Mouse (Mus musculus) neural tube, embryonic 13.5 days (tissue): ENCODE measurements at regions not wholly inside any gene's neighbourhood (a gene's known extent, or its start where the extent isn't known, plus 50 kb on each side); places are given as distances from the start of the nearest gene placed in this dataset.

Source experiments
- ATAC-seq: fragments of 200-750 bp; cut with Nextera tagmentation; 2 replicates; pipeline ENCODE4 v1.8.0; 2017; ENCODE audit warnings: low read depth, mild to moderate bottlenecking, moderate TSS enrichment, moderate library complexity
- H3K27ac ChIP-seq: fragments of 300-500 bp; sonication (generic); replicated peaks from 2 replicates; pipeline ENCODE4 v1.5.1; 2015; ENCODE audit warnings: moderate library complexity, mild to moderate bottlenecking, inconsistent platforms
- H3K27me3 ChIP-seq: fragments of 300-500 bp; sonication (generic); 2 replicates; pipeline ENCODE4 v1.6.1; 2015; ENCODE audit warnings: mild to moderate bottlenecking, inconsistent platforms
- H3K36me3 ChIP-seq: fragments of 300-500 bp; sonication (generic); 2 replicates; pipeline ENCODE4 v1.6.1; 2015; ENCODE audit warnings: mild to moderate bottlenecking, inconsistent platforms
- H3K4me1 ChIP-seq: fragments of 300-500 bp; sonication (generic); replicated peaks from 2 replicates; pipeline ENCODE4 v1.6.1; 2015; ENCODE audit warnings: inconsistent platforms
- H3K4me2 ChIP-seq: fragments of 300-500 bp; sonication (generic); 2 replicates; pipeline ENCODE4 v1.6.1; 2015; ENCODE audit warnings: inconsistent platforms, mild to moderate bottlenecking, moderate library complexity
- H3K4me3 ChIP-seq: fragments of 300-500 bp; sonication (generic); 2 replicates; pipeline ENCODE4 v1.5.1; 2015; ENCODE audit warnings: mild to moderate bottlenecking, inconsistent platforms
- H3K9ac ChIP-seq: fragments of 300-500 bp; sonication (generic); 2 replicates; pipeline ENCODE4 v1.6.1; 2015; ENCODE audit warnings: moderate library complexity, mild to moderate bottlenecking, inconsistent platforms
- H3K9me3 ChIP-seq: fragments of 300-500 bp; sonication (generic); 2 replicates; pipeline ENCODE4 v1.6.1; 2016; ENCODE audit warnings: inconsistent platforms
- WGBS: fragments of 180-500 bp; shearing (Covaris S2); methylation state at CpG from one replicate; pipeline ENCODE4 v1.1.7; 2015; 5-methylcytosine and 5-hydroxymethylcytosine counted together

DNA sequence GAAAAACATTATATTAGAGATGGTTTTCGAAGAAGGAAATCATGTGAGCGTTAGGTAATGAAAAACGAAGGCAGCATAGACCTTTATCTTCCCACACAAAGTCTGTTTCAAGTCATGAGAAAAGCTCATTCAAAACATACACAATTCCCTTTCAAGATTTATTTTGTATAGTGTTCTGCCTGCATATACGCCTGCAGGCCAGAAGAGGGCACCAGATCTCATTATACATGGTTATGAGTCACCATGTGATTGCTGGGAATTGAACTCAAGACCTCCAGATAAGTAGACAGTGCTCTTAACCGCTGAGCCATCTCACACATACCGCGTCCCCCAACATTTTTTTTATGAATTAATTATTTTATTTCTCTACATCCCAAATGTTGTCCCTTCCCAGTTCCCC is 578.3 kb upstream of the Ccdc54 start:
- no peaks in the 10 kb centered on the region for H3K4me1 ChIP-seq
- no peaks in the 10 kb centered on the region for H3K9me3 ChIP-seq
- no peak overlapping the region for H3K4me3 ChIP-seq
- no peak overlapping the region for H3K27ac ChIP-seq
- H3K9ac ChIP-seq: no peak overlapping the region
- H3K36me3 ChIP-seq: no peaks in the 10 kb centered on the region
- no peak for ATAC-seq
- no peaks in the 10 kb centered on the region for H3K27me3 ChIP-seq
- 69% methylated on average over 7 of the region's 7 CpGs for WGBS
- no peak overlapping the region for H3K4me2 ChIP-seq

- no peaks in the 10 kb centered on the region for H3K9me3 ChIP-seq
- ATAC-seq: peak; percentile 65
- no peak overlapping the region for H3K4me2 ChIP-seq
- 57% methylated on average over 5 of the region's 5 CpGs for WGBS
- no peak overlapping the region for H3K4me3 ChIP-seq
- no peak overlapping the region for H3K9ac ChIP-seq
- H3K36me3 ChIP-seq: no peaks in the 10 kb centered on the region
- H3K27me3 ChIP-seq: no peaks in the 10 kb centered on the region
- no peaks in the 10 kb centered on the region; the same call in 1 of the 2 replicates for H3K4me1 ChIP-seq
- no peak overlapping the region for H3K27ac ChIP-seq
These were observed 569.8 kb upstream of the Ccdc54 start for GRCm38 (mm10) chr16:51160768-51161167.

- Histone ChIP-seq H3K9ac (no peak overlapping the region), H3K27me3 (no peaks in the 10 kb centered on the region), H3K4me3 (no peak overlapping the region), H3K36me3 (no peaks in the 10 kb centered on the region), H3K4me2 (no peak overlapping the region), H3K27ac (no peak overlapping the region), H3K9me3 (no peaks in the 10 kb centered on the region), H3K4me1 (no peaks in the 10 kb centered on the region)
- WGBS: 91% methylated on average over 7 of the region's 7 CpGs
- ATAC-seq: no peak
These were observed 547.6 kb upstream of the Ccdc54 start for GRCm38 (mm10) chr16:51138575-51138974.

GRCm38 (mm10) chr16:51119835-51120234 is 528.9 kb upstream of the Ccdc54 start:
- Histone ChIP-seq H3K4me1 (no peaks in the 10 kb centered on the region), H3K4me2 (no peak overlapping the region), H3K27ac (no peak overlapping the region), H3K9me3 (no peaks in the 10 kb centered on the region), H3K9ac (no peak overlapping the region), H3K36me3 (no peaks in the 10 kb centered on the region), H3K4me3 (no peak overlapping the region), H3K27me3 (no peaks in the 10 kb centered on the region)
- no peak for ATAC-seq
- WGBS: 76% methylated on average over 1 of the region's 1 CpGs

DNA sequence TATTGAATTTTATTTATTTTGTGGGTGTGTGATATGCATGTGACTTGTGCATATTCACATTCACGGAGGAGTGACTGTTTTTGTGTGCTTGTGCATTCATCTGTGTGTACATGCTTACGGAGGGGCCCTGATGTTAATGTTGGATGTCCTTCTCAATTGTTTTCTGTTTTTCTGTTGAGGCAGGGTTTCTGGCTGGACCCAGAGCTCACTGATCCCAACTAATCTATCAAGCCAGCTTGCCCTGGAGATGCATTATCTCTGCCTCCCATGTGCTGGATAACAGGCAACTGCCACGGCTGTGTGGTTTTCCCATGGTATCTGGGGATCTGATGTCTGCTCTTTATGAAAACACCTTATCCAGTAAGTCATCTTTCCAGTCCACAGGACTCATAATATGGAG is 527.4 kb upstream of the Ccdc54 start:
- no peak for ATAC-seq
- Histone ChIP-seq H3K9ac (no peak overlapping the region), H3K4me1 (no peaks in the 10 kb centered on the region), H3K27me3 (no peaks in the 10 kb centered on the region), H3K36me3 (no peaks in the 10 kb centered on the region), H3K27ac (no peak overlapping the region), H3K4me3 (no peak overlapping the region), H3K9me3 (no peaks in the 10 kb centered on the region), H3K4me2 (no peak overlapping the region)
- 56% methylated on average over 3 of the region's 3 CpGs for WGBS

- H3K9ac ChIP-seq: no peak overlapping the region
- no peaks in the 10 kb centered on the region for H3K27me3 ChIP-seq
- no peak for ATAC-seq
- H3K27ac ChIP-seq: 0 out of 2 replicates have a peak overlapping the region, but pooled peaks have one; percentile 5
- H3K4me3 ChIP-seq: no peak overlapping the region
- H3K4me2 ChIP-seq: peak overlapping the region; percentile 25; the same call in 1 of the 2 replicates
- no peaks in the 10 kb centered on the region for H3K4me1 ChIP-seq
- 44% methylated on average over 5 of the region's 5 CpGs for WGBS
- no peaks in the 10 kb centered on the region for H3K9me3 ChIP-seq
- no peaks in the 10 kb centered on the region for H3K36me3 ChIP-seq
These were observed 526.9 kb upstream of the Ccdc54 start for GRCm38 (mm10) chr16:51117836-51118235.

DNA sequence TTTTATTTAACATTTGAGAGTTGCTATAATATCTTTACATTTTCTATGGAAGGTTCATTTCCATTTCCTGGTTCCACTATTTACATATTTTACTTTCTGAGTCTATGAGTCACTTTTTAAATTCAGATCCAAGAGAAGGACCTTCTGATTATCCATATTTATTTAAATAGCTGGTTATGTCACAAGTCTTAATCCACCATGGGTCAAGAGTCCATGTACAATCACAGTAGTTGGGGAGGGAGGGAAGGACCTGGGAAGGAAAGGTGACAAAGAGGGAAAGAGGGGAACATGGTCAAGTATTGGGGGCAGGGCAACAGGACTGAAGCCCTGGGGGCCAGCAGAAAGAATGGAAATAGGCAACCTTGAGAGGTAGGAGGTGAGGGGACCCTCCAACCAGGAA is 518.9 kb upstream of the Ccdc54 start:
- no peak overlapping the region for H3K27ac ChIP-seq
- no peak for ATAC-seq
- no peak overlapping the region for H3K4me2 ChIP-seq
- H3K9ac ChIP-seq: no peak overlapping the region
- no peaks in the 10 kb centered on the region for H3K36me3 ChIP-seq
- no peaks in the 10 kb centered on the region for H3K9me3 ChIP-seq
- H3K27me3 ChIP-seq: no peaks in the 10 kb centered on the region
- H3K4me1 ChIP-seq: no peaks in the 10 kb centered on the region
- H3K4me3 ChIP-seq: no peak overlapping the region

DNA sequence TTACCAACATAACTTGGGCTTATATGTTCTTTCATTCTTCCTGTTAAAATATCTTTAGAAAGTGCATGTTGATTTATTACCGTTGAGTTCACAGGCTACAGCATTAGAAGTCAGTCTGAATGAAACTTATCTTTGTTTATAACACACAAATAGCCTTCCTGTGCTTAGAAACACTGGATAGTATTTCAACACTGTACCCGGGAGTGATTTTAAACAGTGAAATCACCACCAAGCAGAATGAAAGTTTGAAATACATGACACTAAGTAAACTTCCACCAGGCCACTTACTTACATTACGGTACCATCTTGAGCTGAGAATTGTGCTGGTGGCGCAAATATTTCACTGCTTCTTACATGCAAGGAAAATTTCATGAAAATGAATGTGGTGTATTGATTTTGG is 516.5 kb upstream of the Ccdc54 start:
- Histone ChIP-seq H3K27me3 (no peaks in the 10 kb centered on the region), H3K4me1 (no peaks in the 10 kb centered on the region), H3K27ac (no peak overlapping the region), H3K36me3 (no peaks in the 10 kb centered on the region), H3K9me3 (no peaks in the 10 kb centered on the region), H3K4me2 (no peak overlapping the region), H3K4me3 (no peak overlapping the region), H3K9ac (no peak overlapping the region)
- no peak for ATAC-seq
- 80% methylated on average over 4 of the region's 4 CpGs for WGBS

DNA sequence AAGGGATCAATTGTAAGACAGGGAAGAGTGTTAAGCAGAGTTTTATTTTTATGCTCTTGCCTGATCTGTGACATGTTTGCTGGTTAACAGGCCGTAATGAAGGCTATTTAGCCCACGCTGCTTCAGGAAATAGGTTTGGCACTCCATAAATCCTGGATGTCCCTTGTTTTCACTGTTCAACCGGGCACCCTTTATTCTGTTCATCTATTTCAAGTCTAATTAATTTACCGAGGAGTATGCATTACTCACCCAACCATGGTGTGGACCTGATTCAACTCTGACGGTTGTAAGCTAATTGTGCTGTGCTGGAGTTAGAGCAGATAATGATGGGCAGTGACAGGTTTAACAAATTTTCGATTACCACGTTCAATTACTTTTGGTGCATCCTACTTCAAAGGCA is 495.6 kb upstream of the Ccdc54 start:
- H3K9me3 ChIP-seq: no peaks in the 10 kb centered on the region
- H3K27me3 ChIP-seq: no peaks in the 10 kb centered on the region
- H3K9ac ChIP-seq: no peak overlapping the region
- H3K36me3 ChIP-seq: no peaks in the 10 kb centered on the region
- 69% methylated on average over 7 of the region's 7 CpGs for WGBS
- H3K4me3 ChIP-seq: no peak overlapping the region
- no peak overlapping the region for H3K27ac ChIP-seq
- ATAC-seq: no peak
- 0 out of 2 replicates have a peak, but pooled peaks cover 4% of the 10 kb centered on the region for H3K4me1 ChIP-seq
- H3K4me2 ChIP-seq: no peak overlapping the region

DNA sequence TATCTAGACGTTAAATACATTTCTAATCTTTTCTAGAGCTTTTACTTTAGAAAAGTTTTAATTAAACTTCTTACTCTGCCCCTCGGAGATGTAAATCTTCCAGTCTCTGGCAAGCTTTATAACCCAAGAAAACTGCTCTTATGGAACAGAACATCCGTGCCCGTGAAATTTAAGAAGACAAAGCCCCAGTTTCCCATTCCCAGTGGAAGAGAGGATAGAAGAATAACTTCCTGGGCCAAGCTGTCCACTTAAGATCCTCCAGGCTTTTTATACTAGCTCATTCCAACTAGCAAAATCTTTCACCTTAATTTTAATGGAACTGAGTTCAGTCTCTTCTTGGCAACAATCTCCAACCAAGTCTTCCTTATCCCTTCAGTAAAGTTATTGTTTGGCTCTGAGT is 489.2 kb upstream of the Ccdc54 start:
- WGBS: 56% methylated on average over 4 of the region's 4 CpGs

GRCm38 (mm10) chr16:51048650-51049049 is 457.7 kb upstream of the Ccdc54 start:
- Histone ChIP-seq H3K4me3 (no peak overlapping the region), H3K36me3 (no peaks in the 10 kb centered on the region), H3K27me3 (no peaks in the 10 kb centered on the region), H3K27ac (no peak overlapping the region), H3K9ac (no peak overlapping the region), H3K9me3 (no peaks in the 10 kb centered on the region), H3K4me1 (no peaks in the 10 kb centered on the region), H3K4me2 (no peak overlapping the region)
- ATAC-seq: no peak
- 74% methylated on average over 2 of the region's 2 CpGs for WGBS

More for the DNA sequence above, 489.2 kb upstream of the Ccdc54 start:
- Histone ChIP-seq H3K4me3 (no peak overlapping the region), H3K27ac (no peak overlapping the region), H3K4me2 (no peak overlapping the region), H3K27me3 (no peaks in the 10 kb centered on the region), H3K4me1 (no peaks in the 10 kb centered on the region), H3K9ac (no peak overlapping the region), H3K9me3 (no peaks in the 10 kb centered on the region), H3K36me3 (no peaks in the 10 kb centered on the region)
- no peak for ATAC-seq

DNA sequence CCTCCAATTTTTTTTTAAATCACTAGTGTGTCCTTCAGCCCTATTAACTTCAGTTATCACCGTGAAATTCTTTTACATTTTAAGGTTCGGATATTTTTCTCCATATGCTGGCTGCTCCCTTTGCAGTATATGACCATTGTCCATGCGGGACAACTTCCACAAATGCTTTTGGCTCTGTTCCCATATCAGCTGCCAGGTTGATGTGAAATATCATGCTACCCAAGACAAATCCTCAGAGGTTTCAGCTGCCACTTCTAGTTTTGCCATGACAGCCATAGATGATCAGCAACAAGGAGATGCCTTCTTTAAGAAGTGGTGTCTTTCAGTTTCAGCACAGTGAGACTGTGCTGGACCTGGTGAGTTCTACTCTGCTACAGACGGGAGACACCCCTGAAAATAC is 457.2 kb upstream of the Ccdc54 start:
- ATAC-seq: no peak
- Histone ChIP-seq H3K4me2 (no peak overlapping the region), H3K27ac (no peak overlapping the region), H3K9ac (no peak overlapping the region), H3K4me3 (no peak overlapping the region), H3K9me3 (no peaks in the 10 kb centered on the region), H3K4me1 (no peaks in the 10 kb centered on the region), H3K27me3 (no peaks in the 10 kb centered on the region), H3K36me3 (no peaks in the 10 kb centered on the region)
- 81% methylated on average over 4 of the region's 4 CpGs for WGBS

DNA sequence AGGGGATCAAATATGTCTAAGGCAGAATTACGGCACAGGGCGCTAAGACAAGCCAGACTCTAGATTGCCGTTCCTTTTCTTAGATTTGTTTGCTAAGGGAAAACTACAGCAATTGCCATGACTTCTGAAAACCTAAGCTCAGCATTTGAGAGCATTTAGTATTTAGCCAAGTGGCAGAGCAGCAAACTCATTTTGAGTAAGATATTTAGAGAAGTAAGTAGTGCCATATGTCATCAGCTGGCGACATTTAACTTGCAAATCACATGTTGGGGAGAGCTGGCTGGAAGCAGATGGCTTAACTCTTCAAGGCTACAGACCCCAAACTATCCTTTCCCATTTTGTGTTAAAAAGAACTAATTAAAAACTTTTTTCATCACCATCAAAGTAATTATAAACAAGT is 450.4 kb upstream of the Ccdc54 start:
- no peaks in the 10 kb centered on the region for H3K36me3 ChIP-seq
- no peak for ATAC-seq
- H3K4me1 ChIP-seq: no peaks in the 10 kb centered on the region
- H3K27me3 ChIP-seq: no peaks in the 10 kb centered on the region
- H3K9ac ChIP-seq: no peak overlapping the region
- no peak overlapping the region for H3K4me3 ChIP-seq
- H3K4me2 ChIP-seq: no peak overlapping the region
- H3K27ac ChIP-seq: no peak overlapping the region
- no peaks in the 10 kb centered on the region for H3K9me3 ChIP-seq
- whole genome bisulfite sequencing: 88% methylated on average over 4 of the region's 4 CpGs
